Mouse (Mus musculus) lung, embryonic 16.5 days (tissue): Measurements from ENCODE around the gene Ssna1. TPM values are rescaled to one million over a fixed set of nuclear protein-coding genes. Genes with fewer than 3 reads are reported as not detected.

Experiments
- ATAC-seq: fragments of 200-750 bp; cut with Nextera tagmentation; 2 replicates; pipeline ENCODE4 v1.8.0; 2017; ENCODE audit warnings: low read depth, mild to moderate bottlenecking, moderate library complexity
- H3K27ac ChIP-seq: fragments of 300-500 bp; sonication (generic); 2 replicates; pipeline ENCODE4 v1.5.1; 2014; ENCODE audit warnings: mild to moderate bottlenecking, control low read depth, low read length
- H3K27me3 ChIP-seq: fragments of 300-500 bp; sonication (generic); 2 replicates; pipeline ENCODE4 v1.6.1; 2014; ENCODE audit warnings: low read depth, low read length, mixed read lengths; ENCODE audit not compliant: control insufficient read depth, insufficient read depth
- H3K36me3 ChIP-seq: fragments of 300-500 bp; sonication (generic); 2 replicates; pipeline ENCODE4 v1.6.1; 2014; ENCODE audit warnings: low read length; ENCODE audit not compliant: control insufficient read depth, insufficient read depth
- H3K4me1 ChIP-seq: fragments of 300-500 bp; sonication (generic); replicated peaks from 2 replicates; pipeline ENCODE4 v1.6.1; 2014; ENCODE audit warnings: low read length, mixed read lengths; ENCODE audit not compliant: control insufficient read depth, insufficient read depth
- H3K4me2 ChIP-seq: fragments of 300-500 bp; sonication (generic); 2 replicates; pipeline ENCODE4 v1.6.1; 2014; ENCODE audit warnings: low read depth, low read length, control low read depth
- H3K4me3 ChIP-seq: fragments of 300-500 bp; sonication (generic); 2 replicates; pipeline ENCODE4 v1.5.1; 2014; ENCODE audit warnings: mild to moderate bottlenecking, low read length, control low read depth
- H3K9ac ChIP-seq: fragments of 300-500 bp; sonication (generic); 2 replicates; pipeline ENCODE4 v1.6.1; 2014; ENCODE audit warnings: low read length, control low read depth
- H3K9me3 ChIP-seq: fragments of 300-500 bp; sonication (generic); 2 replicates; pipeline ENCODE4 v1.6.1; 2016; ENCODE audit warnings: low read length; ENCODE audit not compliant: control insufficient read depth
- WGBS: fragments of 180-500 bp; shearing (Covaris S2); extraction: QIAGEN DNeasy Blood & Tissue Kit; methylation state at CpG from one replicate; pipeline ENCODE4 v1.1.7; 2014; 5-methylcytosine and 5-hydroxymethylcytosine counted together
- polyA plus RNA-seq: library from polyadenylated mRNA; unstranded; fragments of >200 nt; fragmentation: Nextera tagmentation; extraction: Ambion mirVana; gene quantifications from 2 replicates; pipeline ENCODE4 v1.2.1, GENCODE M21; 2015

Gene Ssna1
- polyA plus RNA-seq, 1 experiment from 2014 or later, result 219 TPM

GRCm38 (mm10) chr2:25239766-25240165 is 32.5 kb downstream of the Ssna1 start:
- no peak overlapping the region for H3K27ac ChIP-seq
- H3K36me3 ChIP-seq, result no peaks in the 10 kb centered on the region
- H3K4me1 ChIP-seq, result peaks cover 8% of the 10 kb centered on the region
- no peak for ATAC-seq
- H3K9ac ChIP-seq, result no peak overlapping the region
- no peaks in the 10 kb centered on the region for H3K9me3 ChIP-seq
- H3K4me3 ChIP-seq, result no peak overlapping the region
- H3K4me2 ChIP-seq, result no peak overlapping the region
- WGBS, result 79% methylated on average over 3 of the region's 3 CpGs
- peaks cover 19% of the 10 kb centered on the region for H3K27me3 ChIP-seq

GRCm38 (mm10) chr2:25238106-25238505 is 34.1 kb downstream of the Ssna1 start:
- no peaks in the 10 kb centered on the region for H3K9me3 ChIP-seq
- no peak for ATAC-seq
- no peak overlapping the region for H3K9ac ChIP-seq
- no peaks in the 10 kb centered on the region for H3K36me3 ChIP-seq
- H3K4me2 ChIP-seq, result no peak overlapping the region
- no peak overlapping the region for H3K27ac ChIP-seq
- no peak overlapping the region for H3K4me3 ChIP-seq
- peaks cover 8% of the 10 kb centered on the region for H3K4me1 ChIP-seq
- H3K27me3 ChIP-seq, result peaks cover 16% of the 10 kb centered on the region

GRCm38 (mm10) chr2:25237522-25237921 is 34.7 kb downstream of the Ssna1 start:
- WGBS, result 43% methylated on average over 4 of the region's 4 CpGs
- H3K9me3 ChIP-seq, result no peaks in the 10 kb centered on the region
- H3K27me3 ChIP-seq, result peaks cover 10% of the 10 kb centered on the region
- H3K4me3 ChIP-seq, result no peak overlapping the region
- no peak overlapping the region for H3K27ac ChIP-seq
- no peak overlapping the region for H3K9ac ChIP-seq
- H3K4me2 ChIP-seq, result no peak overlapping the region
- H3K36me3 ChIP-seq, result no peaks in the 10 kb centered on the region
- no peak for ATAC-seq
- peaks cover 8% of the 10 kb centered on the region for H3K4me1 ChIP-seq

GRCm38 (mm10) chr2:25236614-25237013 is 35.6 kb downstream of the Ssna1 start, which contains the start of gene Rnf224:
Rnf224 (minus strand) TSS chr2:25236787.
- Histone ChIP-seq H3K4me2 (no peak within 1 kb of the TSS), H3K4me3 (no peak within 1 kb of the TSS), H3K27me3 (peaks cover 1% of the 10 kb centered on the region), H3K9ac (no peak within 1 kb of the TSS), H3K9me3 (no peaks in the 10 kb centered on the region), H3K27ac (no peak within 1 kb of the TSS), H3K36me3 (no peaks in the 10 kb centered on the region), H3K4me1 (peaks cover 8% of the 10 kb centered on the region)
- no peak for ATAC-seq
- WGBS, result 24% methylated on average over 8 of the region's 8 CpGs

- H3K27me3 ChIP-seq, result no peaks in the 10 kb centered on the region
- no peak overlapping the region for H3K9ac ChIP-seq
- no peaks in the 10 kb centered on the region for H3K36me3 ChIP-seq
- no peak for ATAC-seq
- no peak overlapping the region for H3K4me3 ChIP-seq
- no peak overlapping the region for H3K4me2 ChIP-seq
- 45% methylated on average over 5 of the region's 5 CpGs for WGBS
- no peak overlapping the region for H3K27ac ChIP-seq
- H3K4me1 ChIP-seq, result no peaks in the 10 kb centered on the region
- no peaks in the 10 kb centered on the region for H3K9me3 ChIP-seq
Measured at GRCm38 (mm10) chr2:25234551-25235220, 37.6 kb downstream of the Ssna1 start.

GRCm38 (mm10) chr2:25234050-25234449 is 38.2 kb downstream of the Ssna1 start, which contains the start of gene Slc34a3:
Slc34a3 (minus strand) TSS chr2:25234364.
- Histone ChIP-seq H3K9ac (no peak within 1 kb of the TSS), H3K4me1 (no peaks in the 10 kb centered on the region; the same call in 1 of the 2 replicates), H3K4me3 (no peak within 1 kb of the TSS), H3K9me3 (no peaks in the 10 kb centered on the region), H3K27me3 (no peaks in the 10 kb centered on the region), H3K36me3 (no peaks in the 10 kb centered on the region), H3K4me2 (no peak within 1 kb of the TSS), H3K27ac (no peak within 1 kb of the TSS)
- ATAC-seq, result no peak
- WGBS, result 61% methylated on average over 3 of the region's 3 CpGs

- Histone ChIP-seq H3K36me3 (no peaks in the 10 kb centered on the region), H3K9ac (no peak overlapping the region), H3K4me2 (no peak overlapping the region), H3K9me3 (no peaks in the 10 kb centered on the region), H3K4me1 (peaks cover 5% of the 10 kb centered on the region; the same call in 1 of the 2 replicates), H3K4me3 (no peak overlapping the region), H3K27ac (no peak overlapping the region), H3K27me3 (no peaks in the 10 kb centered on the region)
- WGBS, result 59% methylated on average over 4 of the region's 4 CpGs
- ATAC-seq, result no peak
Measured at GRCm38 (mm10) chr2:25233421-25233820, 38.8 kb downstream of the Ssna1 start.

- WGBS, result 57% methylated on average over 12 of the region's 12 CpGs
- H3K4me2 ChIP-seq, result no peak overlapping the region
- H3K9ac ChIP-seq, result no peak overlapping the region
- no peaks in the 10 kb centered on the region for H3K36me3 ChIP-seq
- no peaks in the 10 kb centered on the region for H3K9me3 ChIP-seq
- H3K27ac ChIP-seq, result no peak overlapping the region
- no peak for ATAC-seq
- peaks cover 9% of the 10 kb centered on the region; the same call in 1 of the 2 replicates for H3K4me1 ChIP-seq
- H3K4me3 ChIP-seq, result no peak overlapping the region
- no peaks in the 10 kb centered on the region for H3K27me3 ChIP-seq
Measured at GRCm38 (mm10) chr2:25231038-25231437, 41.2 kb downstream of the Ssna1 start.

- no peaks in the 10 kb centered on the region for H3K9me3 ChIP-seq
- no peak overlapping the region for H3K27ac ChIP-seq
- no peaks in the 10 kb centered on the region for H3K27me3 ChIP-seq
- H3K4me3 ChIP-seq, result no peak overlapping the region
- H3K4me2 ChIP-seq, result no peak overlapping the region
- no peak overlapping the region for H3K9ac ChIP-seq
- ATAC-seq, result no peak
- 75% methylated on average over 7 of the region's 7 CpGs for WGBS
- peaks cover 13% of the 10 kb centered on the region for H3K4me1 ChIP-seq
- no peaks in the 10 kb centered on the region for H3K36me3 ChIP-seq
Measured at GRCm38 (mm10) chr2:25230581-25230980, 41.7 kb downstream of the Ssna1 start.
